Mouse (Mus musculus) heart, embryonic 14.5 days (tissue): Measurements from ENCODE around the gene Dnajc5g. TPM values are rescaled to one million over a fixed set of nuclear protein-coding genes. Genes with fewer than 3 reads are reported as not detected.

Source experiments
- polyA plus RNA-seq: library from polyadenylated mRNA; unstranded; fragments of >200 nt; fragmentation: Nextera tagmentation; extraction: Ambion mirVana; gene quantifications from 2 replicates; pipeline ENCODE4 v1.2.1, GENCODE M21; 2014

The Dnajc5g gene
- polyA plus RNA-seq, 1 experiment from 2014 or later = not detected

Other genes with a start within 250 kb of the Dnajc5g start
- gene Tmem214, start 238.3 kb upstream of the Dnajc5g start, polyA plus RNA-seq = 43.7 and 48.6 TPM in 2 replicates
- 10.5 and 10.8 TPM in 2 replicates for gene Agbl5, start 217.6 kb upstream of the Dnajc5g start, polyA plus RNA-seq
- 437 and 480 TPM in 2 replicates for gene Ost4, start 198.5 kb upstream of the Dnajc5g start, polyA plus RNA-seq
- 91.8 and 108 TPM in 2 replicates for gene Emilin1, start 192.9 kb upstream of the Dnajc5g start, polyA plus RNA-seq
- 9.7 and 12.1 TPM in 2 replicates for gene Khk, start 184.9 kb upstream of the Dnajc5g start, polyA plus RNA-seq
- 2.0 and 3.8 TPM in 2 replicates for gene Cgref1, start 160.7 kb upstream of the Dnajc5g start, polyA plus RNA-seq
- 49.7 and 59.5 TPM in 2 replicates for gene Preb, start 145.9 kb upstream of the Dnajc5g start, polyA plus RNA-seq
- 0.07 and 0.15 TPM in 2 replicates for gene Tcf23, start 137.6 kb upstream of the Dnajc5g start, polyA plus RNA-seq
- 142 and 156 TPM in 2 replicates for gene Atraid, start 58.0 kb upstream of the Dnajc5g start, polyA plus RNA-seq
- 6.5 and 7.2 TPM in 2 replicates for gene Slc5a6, start 57.4 kb upstream of the Dnajc5g start, polyA plus RNA-seq
- 13.3 and 14.3 TPM in 2 replicates for gene Cad, start 51.5 kb upstream of the Dnajc5g start, polyA plus RNA-seq
- gene Slc30a3, start 2.0 kb downstream of the Dnajc5g start, polyA plus RNA-seq = 0.26 and 0.43 TPM in 2 replicates
- 7.0 and 9.3 TPM in 2 replicates for gene Trim54, start 10.4 kb downstream of the Dnajc5g start, polyA plus RNA-seq
- not detected in 2 replicates for gene Ucn, start 32.5 kb downstream of the Dnajc5g start, polyA plus RNA-seq
- gene Mpv17, start 48.0 kb downstream of the Dnajc5g start, polyA plus RNA-seq = 98.9 and 111 TPM in 2 replicates
- gene Gm29609, start 73.6 kb downstream of the Dnajc5g start, polyA plus RNA-seq = 1.1 and 2.0 TPM in 2 replicates
- 39.9 and 42.6 TPM in 2 replicates for gene Gtf3c2, start 73.9 kb downstream of the Dnajc5g start, polyA plus RNA-seq
- gene Snx17, start 86.9 kb downstream of the Dnajc5g start, polyA plus RNA-seq = 118 and 120 TPM in 2 replicates
- gene Eif2b4, start 87.1 kb downstream of the Dnajc5g start, polyA plus RNA-seq = 50.7 and 52.5 TPM in 2 replicates
- 3.3 and 4.3 TPM in 2 replicates for gene Zfp513, start 96.0 kb downstream of the Dnajc5g start, polyA plus RNA-seq
- 85.4 and 91.1 TPM in 2 replicates for gene Ppm1g, start 114.4 kb downstream of the Dnajc5g start, polyA plus RNA-seq
- 124 and 125 TPM in 2 replicates for gene Nrbp1, start 134.6 kb downstream of the Dnajc5g start, polyA plus RNA-seq
- gene Gm9970, start 134.9 kb downstream of the Dnajc5g start, polyA plus RNA-seq = 0.41 and 1.1 TPM in 2 replicates
- gene Krtcap3, start 145.4 kb downstream of the Dnajc5g start, polyA plus RNA-seq = 4.8 and 5.4 TPM in 2 replicates
- gene Ift172, start 184.8 kb downstream of the Dnajc5g start, polyA plus RNA-seq = 22.3 and 28.5 TPM in 2 replicates
- gene Fndc4, start 189.8 kb downstream of the Dnajc5g start, polyA plus RNA-seq = 21.7 and 22.8 TPM in 2 replicates
- not detected in 2 replicates for gene Gckr, start 191.2 kb downstream of the Dnajc5g start, polyA plus RNA-seq